Mouse (Mus musculus): Measurements from ENCODE around the gene Ralgds. TPM values are rescaled to one million over a fixed set of nuclear protein-coding genes. Genes with fewer than 3 reads are reported as not detected.
"Not testable (repeated sequence)": the region's sequence is repeated elsewhere in the genome, so short reads cannot be mapped to it uniquely, and the experiment has no call there.

Ralgds gene
- 12.0 and 20.9 TPM in 2 replicates for total RNA-seq (2017)

GRCm38 (mm10) chr2:28512798-28513401 lies at the start of gene Ralgds:
TSS of gene Ralgds (plus strand) at chr2:28513125.
- no peak for ATAC-seq (replicated peaks in 1 of 2; ENCODE audit: insufficient read depth in 1 of 2, low FRiP score in 2 of 2, low TSS enrichment in 1 of 2, low read depth in 1 of 2, poor library complexity in 2 of 2, severe bottlenecking in 2 of 2)

- no peak; a peak in 1 of 4 replicates for ATAC-seq (replicated peaks in 1 of 2; ENCODE audit: insufficient read depth in 1 of 2, low FRiP score in 2 of 2, low TSS enrichment in 1 of 2, low read depth in 1 of 2, poor library complexity in 2 of 2, severe bottlenecking in 2 of 2)
These were observed 49.0 kb upstream of the Ralgds start for GRCm38 (mm10) chr2:28463919-28464318.

- ATAC-seq (replicated peaks in 1 of 2; ENCODE audit: insufficient read depth in 1 of 2, low FRiP score in 2 of 2, low TSS enrichment in 1 of 2, low read depth in 1 of 2, poor library complexity in 2 of 2, severe bottlenecking in 2 of 2), result no peak
These were observed 48.0 kb upstream of the Ralgds start for GRCm38 (mm10) chr2:28464919-28465318.

GRCm38 (mm10) chr2:28465836-28466518 lies 46.9 kb upstream of the Ralgds start, which contains the start of gene 1700007K13Rik:
TSS of gene 1700007K13Rik (minus strand) at chr2:28466332.
- ATAC-seq (replicated peaks in 1 of 2; ENCODE audit: insufficient read depth in 1 of 2, low FRiP score in 2 of 2, low TSS enrichment in 1 of 2, low read depth in 1 of 2, poor library complexity in 2 of 2, severe bottlenecking in 2 of 2), result peak; percentile 67 to 78; a peak in 3 of 4 replicates

GRCm38 (mm10) chr2:28467860-28468485 lies 45.0 kb upstream of the Ralgds start, which contains the start of gene Mrps2:
TSS of gene Mrps2 (plus strand) at chr2:28468066.
- peak; percentile 71 to 86 for ATAC-seq (replicated peaks in 1 of 2; ENCODE audit: insufficient read depth in 1 of 2, low FRiP score in 2 of 2, low TSS enrichment in 1 of 2, low read depth in 1 of 2, poor library complexity in 2 of 2, severe bottlenecking in 2 of 2)

GRCm38 (mm10) chr2:28468486-28469225 lies 44.3 kb upstream of the Ralgds start:
- ATAC-seq (replicated peaks in 1 of 2; ENCODE audit: insufficient read depth in 1 of 2, low FRiP score in 2 of 2, low TSS enrichment in 1 of 2, low read depth in 1 of 2, poor library complexity in 2 of 2, severe bottlenecking in 2 of 2), result no peak

- no peak for ATAC-seq (replicated peaks in 1 of 2; ENCODE audit: insufficient read depth in 1 of 2, low FRiP score in 2 of 2, low TSS enrichment in 1 of 2, low read depth in 1 of 2, poor library complexity in 2 of 2, severe bottlenecking in 2 of 2)
These were observed 43.5 kb upstream of the Ralgds start for GRCm38 (mm10) chr2:28469461-28469860.

GRCm38 (mm10) chr2:28470591-28470990 lies 42.3 kb upstream of the Ralgds start:
- no peak for ATAC-seq (replicated peaks in 1 of 2; ENCODE audit: insufficient read depth in 1 of 2, low FRiP score in 2 of 2, low TSS enrichment in 1 of 2, low read depth in 1 of 2, poor library complexity in 2 of 2, severe bottlenecking in 2 of 2)

GRCm38 (mm10) chr2:28472011-28472410 lies 40.9 kb upstream of the Ralgds start:
- ATAC-seq (replicated peaks in 1 of 2; ENCODE audit: insufficient read depth in 1 of 2, low FRiP score in 2 of 2, low TSS enrichment in 1 of 2, low read depth in 1 of 2, poor library complexity in 2 of 2, severe bottlenecking in 2 of 2), result not testable (repeated sequence)

GRCm38 (mm10) chr2:28477993-28478392 lies 34.9 kb upstream of the Ralgds start:
- ATAC-seq (replicated peaks in 1 of 2; ENCODE audit: insufficient read depth in 1 of 2, low FRiP score in 2 of 2, low TSS enrichment in 1 of 2, low read depth in 1 of 2, poor library complexity in 2 of 2, severe bottlenecking in 2 of 2), result not testable (repeated sequence)

GRCm38 (mm10) chr2:28479208-28480204 lies 33.4 kb upstream of the Ralgds start:
- ATAC-seq (replicated peaks in 1 of 2; ENCODE audit: insufficient read depth in 1 of 2, low FRiP score in 2 of 2, low TSS enrichment in 1 of 2, low read depth in 1 of 2, poor library complexity in 2 of 2, severe bottlenecking in 2 of 2), result no peak

GRCm38 (mm10) chr2:28483861-28484260 lies 29.1 kb upstream of the Ralgds start:
- ATAC-seq (replicated peaks in 1 of 2; ENCODE audit: insufficient read depth in 1 of 2, low FRiP score in 2 of 2, low TSS enrichment in 1 of 2, low read depth in 1 of 2, poor library complexity in 2 of 2, severe bottlenecking in 2 of 2), result no peak

GRCm38 (mm10) chr2:28494521-28494920 lies 18.4 kb upstream of the Ralgds start:
- ATAC-seq (replicated peaks in 1 of 2; ENCODE audit: insufficient read depth in 1 of 2, low FRiP score in 2 of 2, low TSS enrichment in 1 of 2, low read depth in 1 of 2, poor library complexity in 2 of 2, severe bottlenecking in 2 of 2), result no peak

GRCm38 (mm10) chr2:28495207-28495756 lies 17.6 kb upstream of the Ralgds start:
- ATAC-seq (replicated peaks in 1 of 2; ENCODE audit: insufficient read depth in 1 of 2, low FRiP score in 2 of 2, low TSS enrichment in 1 of 2, low read depth in 1 of 2, poor library complexity in 2 of 2, severe bottlenecking in 2 of 2), result peak; percentile 51 to 62

GRCm38 (mm10) chr2:28495801-28496595 lies 16.9 kb upstream of the Ralgds start:
- ATAC-seq (replicated peaks in 1 of 2; ENCODE audit: insufficient read depth in 1 of 2, low FRiP score in 2 of 2, low TSS enrichment in 1 of 2, low read depth in 1 of 2, poor library complexity in 2 of 2, severe bottlenecking in 2 of 2), result no peak

- ATAC-seq (replicated peaks in 1 of 2; ENCODE audit: insufficient read depth in 1 of 2, low FRiP score in 2 of 2, low TSS enrichment in 1 of 2, low read depth in 1 of 2, poor library complexity in 2 of 2, severe bottlenecking in 2 of 2), result no peak
These were observed 16.3 kb upstream of the Ralgds start, which contains the start of gene Gbgt1 for GRCm38 (mm10) chr2:28496671-28497070. TSS of gene Gbgt1 (plus strand) at chr2:28496891.
